Mouse (Mus musculus): ENCODE measurements around the gene Icam4.

GRCm38 (mm10) chr9:20991587-20991986 lies 37.6 kb upstream of the Icam4 start:
- no peak for TF ChIP-seq NELFE (IDR thresholded peaks at IDR 0.05; ENCODE audit: low read depth, low read length)
- TF ChIP-seq POLR2A (IDR thresholded peaks at IDR 0.05; ENCODE audit: low read depth, low read length): no peak
- no peak for TF ChIP-seq MAZ (IDR thresholded peaks at IDR 0.05; ENCODE audit: low read depth, low read length)
- TF ChIP-seq CTCF (conservative IDR thresholded peaks at IDR 0.05 in 1 of 2, IDR thresholded peaks at IDR 0.05 in 1 of 2; ENCODE audit: low read depth in 2 of 2, low read length in 2 of 2): no peak
- no peak for TF ChIP-seq TBP (conservative IDR thresholded peaks at IDR 0.05; ENCODE audit: low read depth, low read length)
- no peak for TF ChIP-seq TCF12 (IDR thresholded peaks at IDR 0.05; ENCODE audit: low read depth, low read length)
- TF ChIP-seq ETS1 (conservative IDR thresholded peaks at IDR 0.05; ENCODE audit: low read depth, low read length): no peak
- no peak for TF ChIP-seq KAT2A (IDR thresholded peaks at IDR 0.05; ENCODE audit: insufficient replicate concordance, low read length)

Data from CH12.LX (cell line).